Mouse (Mus musculus) thymus, postnatal 14 days (tissue): Measurements from ENCODE around the gene Dnajb7.
A peak's percentile ranks its signal among the peaks of the same experiment; 100 is the strongest.

Source experiments
- DNase-seq: peaks from one replicate; pipeline ENCODE4 v3.0.0; 2021

The Dnajb7 gene

GRCm38 (mm10) chr15:81364271-81364670, 43.8 kb downstream of the Dnajb7 start:
- DNase-seq = no peak

- DNase-seq = no peak
Observed at GRCm38 (mm10) chr15:81362501-81362900, 45.6 kb downstream of the Dnajb7 start.

GRCm38 (mm10) chr15:81361417-81362015, 46.6 kb downstream of the Dnajb7 start:
- no peak for DNase-seq

- DNase-seq = no peak
Observed at GRCm38 (mm10) chr15:81361022-81361404, 47.1 kb downstream of the Dnajb7 start.

GRCm38 (mm10) chr15:81360345-81361021, 47.6 kb downstream of the Dnajb7 start, which contains the start of gene Slc25a17:
Gene Slc25a17 (minus strand): TSS chr15:81360812.
- DNase-seq = peak; percentile 97

- DNase-seq = no peak
Observed at GRCm38 (mm10) chr15:81359421-81359820, 48.7 kb downstream of the Dnajb7 start.

- DNase-seq = no peak
Observed at GRCm38 (mm10) chr15:81358943-81359342, 49.2 kb downstream of the Dnajb7 start.

GRCm38 (mm10) chr15:81356946-81357345, 51.2 kb downstream of the Dnajb7 start:
- DNase-seq = no peak
